Mouse (Mus musculus) E14TG2a.4 (cell line): Measurements from ENCODE around the gene Cdh16.
A peak's percentile ranks its signal among the peaks of the same experiment; 100 is the strongest.
"Not testable (repeated sequence)": the region's sequence is repeated elsewhere in the genome, so short reads cannot be mapped to it uniquely, and the experiment has no call there.

Experiments
- H3K27me3 ChIP-seq: 2 replicates; pipeline ENCODE4 v1.6.1; 2014; ENCODE audit warnings: low read length, control low read depth; ENCODE audit not compliant: insufficient read depth
- H3K36me3 ChIP-seq: 2 replicates; pipeline ENCODE4 v1.6.1; 2014; ENCODE audit warnings: low read length, control low read depth; ENCODE audit not compliant: insufficient read depth
- H3K4me1 ChIP-seq: replicated peaks from 2 replicates; pipeline ENCODE4 v1.6.1; 2014; ENCODE audit warnings: low read depth, low read length, control low read depth
- H3K4me3 ChIP-seq: replicated peaks from 2 replicates; pipeline ENCODE4 v1.5.1; 2014; ENCODE audit warnings: mild to moderate bottlenecking, low read length
- H3K9me3 ChIP-seq: 2 replicates; pipeline ENCODE4 v1.6.1; 2014; ENCODE audit warnings: low read length, control low read depth
- CTCF ChIP-seq: conservative IDR thresholded peaks from 2 replicates; pipeline ENCODE4 v1.5.1; 2014; ENCODE audit warnings: low read length
- NANOG ChIP-seq: IDR thresholded peaks from 2 replicates; pipeline ENCODE4 v1.6.1; 2014; ENCODE audit warnings: borderline replicate concordance, low read length, mixed read lengths
- POU5F1 ChIP-seq: IDR thresholded peaks from 2 replicates; pipeline ENCODE4 v1.6.1; 2014; ENCODE audit warnings: low read length, borderline replicate concordance

Gene Cdh16

DNA sequence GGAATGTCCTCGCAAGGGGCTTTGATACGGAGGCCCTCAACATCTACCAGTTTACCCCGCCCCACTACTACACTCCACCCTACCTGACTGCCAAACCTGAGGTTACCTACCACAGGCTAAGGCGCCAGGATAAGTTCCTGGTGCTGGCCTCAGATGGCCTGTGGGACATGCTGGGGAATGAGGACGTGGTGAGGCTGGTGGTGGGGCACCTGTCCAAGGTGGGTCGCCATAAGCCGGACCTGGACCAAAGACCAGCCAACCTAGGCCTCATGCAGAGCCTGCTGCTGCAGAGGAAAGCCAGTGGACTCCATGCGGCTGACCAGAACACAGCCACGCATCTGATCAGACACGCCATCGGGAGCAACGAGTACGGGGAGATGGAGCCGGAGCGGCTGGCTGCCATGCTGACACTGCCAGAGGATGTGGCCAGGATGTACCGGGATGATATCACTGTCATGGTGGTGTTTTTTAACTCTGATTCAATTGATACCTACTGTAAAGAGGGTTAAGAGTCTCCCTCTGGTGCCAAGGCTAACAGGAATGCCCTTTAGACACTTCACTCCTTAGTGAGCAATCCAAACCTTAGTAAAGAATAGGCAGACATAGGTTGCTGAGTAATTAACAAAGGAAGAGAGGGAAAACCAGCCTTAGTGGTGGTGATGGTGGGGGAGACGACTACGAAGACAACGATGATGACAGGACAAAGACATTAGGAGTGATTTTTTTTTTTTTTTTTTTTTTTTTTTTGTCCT, 29.4 kb downstream of the Cdh16 start:
- H3K27me3 ChIP-seq: peaks cover 5% of the 10 kb centered on the region; the same call in 1 of the 2 replicates
- H3K36me3 ChIP-seq: peaks cover 47% of the 10 kb centered on the region
- peaks cover 55% of the 10 kb centered on the region for H3K4me1 ChIP-seq
- 0 out of 2 replicates have a peak overlapping the region, but pooled peaks have one; percentile 7 for H3K4me3 ChIP-seq
- no peaks in the 10 kb centered on the region for H3K9me3 ChIP-seq
- no peak for TF ChIP-seq POU5F1
- TF ChIP-seq NANOG: no peak
- TF ChIP-seq CTCF: no peak

DNA sequence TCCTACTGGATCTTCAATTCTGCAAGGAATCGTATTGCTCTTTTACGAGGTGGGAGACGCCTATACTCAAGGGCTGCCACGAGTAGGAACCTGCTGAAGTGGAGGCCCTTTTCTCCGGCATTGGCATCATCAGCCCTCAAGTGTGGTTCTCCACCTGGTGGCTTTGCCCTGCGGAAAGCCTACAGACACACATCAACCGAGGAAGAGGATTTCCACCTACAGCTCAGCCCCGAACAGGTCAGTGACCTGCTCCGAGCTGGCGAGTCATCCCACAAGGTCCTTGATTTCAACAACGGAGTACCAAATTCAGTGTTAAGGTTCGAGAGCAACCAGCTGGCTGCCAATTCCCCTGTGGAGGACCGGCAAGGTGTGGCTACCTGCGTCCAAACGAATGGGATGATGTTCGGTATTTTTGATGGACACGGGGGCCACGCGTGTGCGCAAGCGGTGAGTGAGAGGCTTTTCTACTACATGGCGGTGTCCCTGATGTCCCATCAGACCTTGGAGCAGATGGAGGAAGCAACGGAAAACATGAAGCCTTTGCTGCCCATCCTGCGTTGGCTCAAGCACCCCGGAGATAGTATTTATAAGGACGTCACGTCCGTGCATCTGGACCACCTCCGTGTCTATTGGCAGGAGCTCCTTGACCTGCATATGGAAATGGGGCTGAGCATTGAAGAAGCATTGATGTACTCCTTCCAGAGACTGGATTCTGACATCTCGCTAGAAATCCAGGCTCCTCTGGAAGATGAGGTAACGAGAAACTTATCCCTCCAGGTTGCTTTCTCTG, 30.5 kb downstream of the Cdh16 start:
- Histone ChIP-seq H3K36me3 (peaks cover 47% of the 10 kb centered on the region), H3K27me3 (peaks cover 5% of the 10 kb centered on the region; the same call in 1 of the 2 replicates), H3K4me1 (peaks cover 55% of the 10 kb centered on the region), H3K4me3 (0 out of 2 replicates have a peak overlapping the region, but pooled peaks have one; percentile 7), H3K9me3 (no peaks in the 10 kb centered on the region)
- TF ChIP-seq POU5F1 (no peak), NANOG (no peak), CTCF (no peak)

DNA sequence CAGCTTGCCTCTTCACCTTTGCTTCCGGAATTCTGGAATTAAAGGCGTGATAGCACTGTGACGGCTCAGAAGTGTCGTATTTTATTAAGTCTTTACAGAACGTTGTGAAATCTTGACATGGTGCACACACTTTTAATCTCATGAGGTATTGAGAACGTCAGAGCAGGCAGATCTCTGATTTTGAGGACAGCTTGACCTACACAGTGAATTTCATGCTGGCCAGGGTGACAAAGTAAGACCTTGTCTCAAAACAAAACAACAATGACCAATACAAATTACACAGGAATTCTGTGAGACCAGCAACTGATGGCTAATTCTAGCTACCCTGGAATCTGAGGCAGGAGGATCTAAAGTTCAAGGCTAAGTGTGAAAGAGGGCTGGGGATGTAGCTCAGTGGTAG, 31.6 kb downstream of the Cdh16 start:
- H3K27me3 ChIP-seq: peaks cover 5% of the 10 kb centered on the region; the same call in 1 of the 2 replicates
- H3K36me3 ChIP-seq: peaks cover 41% of the 10 kb centered on the region
- peak overlapping the region; percentile 88; the same call in 1 of the 2 replicates for H3K4me3 ChIP-seq
- H3K4me1 ChIP-seq: peaks cover 52% of the 10 kb centered on the region
- TF ChIP-seq NANOG: no peak
- no peak for TF ChIP-seq POU5F1
- no peak for TF ChIP-seq CTCF
- H3K9me3 ChIP-seq: no peaks in the 10 kb centered on the region

DNA sequence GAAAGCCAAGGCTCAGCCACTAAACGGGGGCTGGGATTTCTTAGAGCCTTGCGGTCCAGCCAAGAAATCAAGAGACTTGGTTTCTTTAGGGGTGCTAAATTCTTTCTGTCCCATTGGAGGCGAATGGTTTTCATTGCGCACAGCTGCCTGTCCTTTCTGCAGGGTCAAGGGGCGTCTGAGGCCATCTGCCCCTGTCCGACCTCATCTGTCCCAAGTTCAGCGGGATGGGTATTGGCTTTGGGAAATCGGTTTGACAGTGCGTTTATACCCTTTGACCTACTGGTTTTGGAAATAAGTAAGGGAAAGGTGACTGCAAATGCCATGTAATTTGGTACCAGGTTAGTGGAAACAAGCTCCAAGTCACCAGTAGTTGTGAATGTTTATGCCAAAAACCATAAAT, 32.3 kb downstream of the Cdh16 start:
- H3K4me3 ChIP-seq: peak overlapping the region; percentile 88
- no peaks in the 10 kb centered on the region for H3K9me3 ChIP-seq
- peaks cover 52% of the 10 kb centered on the region for H3K4me1 ChIP-seq
- peaks cover 35% of the 10 kb centered on the region for H3K36me3 ChIP-seq
- peaks cover 5% of the 10 kb centered on the region; the same call in 1 of the 2 replicates for H3K27me3 ChIP-seq
- TF ChIP-seq NANOG (no peak), CTCF (no peak), POU5F1 (no peak)

DNA sequence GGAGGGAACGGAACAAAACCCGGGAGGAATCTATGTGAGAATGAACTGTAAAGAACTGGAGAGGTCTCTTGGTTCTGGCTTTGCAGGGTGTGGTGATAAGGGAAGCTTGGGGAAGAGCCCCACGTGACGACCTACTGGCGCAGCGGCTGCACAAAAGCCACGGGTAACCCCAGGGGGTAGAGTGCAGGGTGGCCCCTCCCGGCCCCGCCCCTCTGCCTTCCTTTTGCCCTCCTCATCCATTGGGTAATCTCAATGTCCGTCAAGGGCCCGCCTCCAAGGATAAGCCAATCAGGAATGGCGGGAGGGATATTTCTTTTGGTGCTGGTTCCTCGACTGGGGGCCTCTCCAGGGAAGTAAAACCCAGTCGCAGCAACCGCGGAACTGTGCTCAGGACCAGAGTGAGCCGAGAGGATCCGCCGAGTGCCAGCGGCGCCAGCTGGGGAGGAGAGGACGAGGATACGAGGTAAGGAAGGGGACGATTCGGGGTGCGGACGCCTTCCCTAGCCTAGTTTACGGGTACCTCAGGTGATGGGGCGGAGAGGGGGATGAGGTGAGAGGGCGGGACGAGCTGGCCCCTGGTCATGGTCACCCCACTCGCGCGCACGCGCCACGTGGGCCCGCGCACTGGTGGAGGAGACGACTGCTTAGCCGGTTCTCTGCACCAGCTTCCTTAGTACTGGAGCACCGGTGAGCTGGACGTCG, 32.9 kb downstream of the Cdh16 start, which contains the start of gene Pdp2:
Gene Pdp2 (plus strand): TSS at position 319 of the 702 bp plus-strand sequence.
- Histone ChIP-seq H3K9me3 (no peaks in the 10 kb centered on the region), H3K27me3 (peaks cover 5% of the 10 kb centered on the region; the same call in 1 of the 2 replicates), H3K36me3 (peaks cover 29% of the 10 kb centered on the region), H3K4me3 (peak within 1 kb of the TSS; percentile 88), H3K4me1 (peaks cover 49% of the 10 kb centered on the region)
- TF ChIP-seq NANOG: no peak
- TF ChIP-seq CTCF: no peak
- no peak for TF ChIP-seq POU5F1

DNA sequence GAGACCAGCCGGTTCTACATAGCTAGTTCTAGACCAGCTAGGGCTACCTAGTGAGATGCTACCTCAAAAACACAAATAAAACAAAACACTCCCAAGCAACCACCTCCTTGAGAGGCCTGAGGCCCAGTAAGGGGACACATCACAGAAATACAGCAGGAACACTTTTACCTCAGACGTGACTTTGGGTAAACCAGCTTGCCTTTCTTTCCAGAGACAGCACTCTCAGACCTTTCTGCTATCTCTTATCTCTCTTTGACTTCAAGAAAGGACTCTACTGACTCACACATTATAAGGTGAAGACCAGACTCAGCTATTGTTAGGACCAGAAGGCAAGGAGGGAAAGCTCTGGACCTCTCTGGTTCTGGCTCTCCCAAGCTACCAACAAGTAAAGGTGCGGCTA, 33.9 kb downstream of the Cdh16 start:
- TF ChIP-seq POU5F1: no peak
- no peak for TF ChIP-seq CTCF
- no peak for TF ChIP-seq NANOG
- H3K4me1 ChIP-seq: peaks cover 42% of the 10 kb centered on the region
- peaks cover 5% of the 10 kb centered on the region; the same call in 1 of the 2 replicates for H3K27me3 ChIP-seq

DNA sequence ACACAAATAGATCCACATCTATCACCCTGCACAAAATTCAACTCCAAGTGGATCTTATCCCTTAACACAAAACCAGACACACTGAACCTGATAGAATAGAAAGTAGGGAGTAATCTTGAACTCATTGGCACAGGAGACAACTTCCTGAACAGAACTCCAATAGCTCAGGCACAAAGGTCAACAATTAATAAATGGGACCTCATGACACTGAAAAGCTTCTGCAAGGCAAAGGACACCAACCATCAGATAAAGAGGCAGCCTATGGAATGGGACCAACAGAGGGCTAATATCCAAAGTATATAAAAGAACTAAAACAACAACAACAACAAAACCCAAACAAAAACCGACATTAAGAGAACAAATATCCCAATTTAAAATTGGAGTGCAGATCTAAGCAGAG, 39.7 kb downstream of the Cdh16 start:
- Histone ChIP-seq H3K4me3 (no peak overlapping the region), H3K9me3 (0 out of 2 replicates have a peak, but pooled peaks cover 8% of the 10 kb centered on the region), H3K36me3 (no peaks in the 10 kb centered on the region), H3K4me1 (no peaks in the 10 kb centered on the region; the same call in 1 of the 2 replicates), H3K27me3 (no peaks in the 10 kb centered on the region)
- TF ChIP-seq CTCF (no peak), NANOG (no peak)

More for the DNA sequence above, 33.9 kb downstream of the Cdh16 start:
- Histone ChIP-seq H3K4me3 (no peak overlapping the region), H3K36me3 (peaks cover 20% of the 10 kb centered on the region), H3K9me3 (no peaks in the 10 kb centered on the region)

DNA sequence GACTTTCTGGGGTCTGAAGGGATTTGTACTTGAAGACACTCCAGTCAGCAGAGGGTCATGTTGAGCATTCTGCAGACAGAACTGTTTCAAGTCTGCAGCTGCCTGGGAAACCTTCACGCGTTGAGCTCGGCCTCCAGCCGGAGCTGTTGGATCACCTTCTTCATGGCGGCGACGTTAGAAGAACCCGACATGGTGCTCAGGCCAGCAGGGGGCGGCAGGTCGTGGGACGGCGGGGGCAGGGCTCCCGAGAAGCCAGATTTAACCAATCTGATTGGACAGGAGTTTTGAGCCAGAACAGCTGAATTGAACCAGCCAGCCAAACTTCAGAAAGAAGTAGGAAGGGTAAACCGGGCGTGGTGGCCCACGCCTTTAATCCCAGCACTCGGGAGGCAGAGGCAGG, 46.6 kb downstream of the Cdh16 start:
- H3K4me3 ChIP-seq: not testable (repeated sequence)

More for the DNA sequence above, 46.6 kb downstream of the Cdh16 start:
- not testable (repeated sequence) for H3K4me1 ChIP-seq, H3K36me3 ChIP-seq, H3K27me3 ChIP-seq, H3K9me3 ChIP-seq
